In the genomic region with DNA sequence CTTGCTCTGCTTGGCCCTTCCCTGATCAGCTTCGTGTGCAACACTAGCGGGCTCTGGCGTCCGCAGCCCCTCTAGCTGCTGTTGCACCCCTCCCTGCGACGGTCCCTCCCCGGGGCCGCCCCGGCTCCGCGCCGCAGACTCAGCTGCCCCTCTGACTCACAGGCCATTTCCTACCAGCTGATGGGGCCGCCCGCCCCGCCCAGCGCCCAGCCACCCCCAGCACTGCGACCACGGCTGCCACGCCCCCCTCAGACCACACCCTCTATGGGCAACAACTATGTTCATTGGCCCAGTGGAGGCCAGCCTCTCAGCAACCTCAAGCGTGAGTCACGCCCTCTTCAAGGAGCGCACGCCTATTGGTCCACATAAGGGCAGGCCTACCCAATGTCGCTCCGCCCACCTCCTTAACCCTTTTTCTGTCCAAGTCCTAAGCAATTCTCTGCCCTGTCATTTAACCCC, we compare ENCODE assay signal across 1 mouse cellular context.
TF ChIP-seq lines count a peak whose summit lies in the region.

No protein-coding gene starts in this region.

TF ChIP-seq in CH12.LX, 34 proteins besides CTCF, POLR2A, EP300 and RAD21:
- TF ChIP-seq ZMIZ1 (IDR thresholded peaks at IDR 0.05; ENCODE audit: low read depth, low read length) (0 out of 2 replicates have a peak, but pooled peaks have one; percentile 50), MAFK (IDR thresholded peaks at IDR 0.05; ENCODE audit: insufficient replicate concordance, low read length) (no peak), JUN (IDR thresholded peaks at IDR 0.05; ENCODE audit: insufficient read depth, low read depth, low read length) (no peak), MYC (IDR thresholded peaks at IDR 0.05; ENCODE audit: low read depth, low read length) (0 out of 2 replicates have a peak, but pooled peaks have one; percentile 20), MAX (IDR thresholded peaks at IDR 0.05; ENCODE audit: low read length) (peak; percentile 42; the same call in 1 of the 2 replicates), GABPA (IDR thresholded peaks at IDR 0.05; ENCODE audit: insufficient replicate concordance, low read depth, low read length) (no peak), HCFC1 (IDR thresholded peaks at IDR 0.05; ENCODE audit: low read depth, low read length) (no peak; the same call in 1 of the 2 replicates), USF1 (IDR thresholded peaks at IDR 0.05; ENCODE audit: low read depth, low read length) (0 out of 2 replicates have a peak, but pooled peaks have one; percentile 7), ETS1 (conservative IDR thresholded peaks at IDR 0.05; ENCODE audit: low read depth, low read length) (peak; percentile 98), TBP (conservative IDR thresholded peaks at IDR 0.05; ENCODE audit: low read depth, low read length) (peak; percentile 74), ELF1 (IDR thresholded peaks at IDR 0.05; ENCODE audit: low read depth, low read length) (peak; percentile 67), CHD1 (IDR thresholded peaks at IDR 0.05; ENCODE audit: low read depth, low read length) (no peak), MAZ (IDR thresholded peaks at IDR 0.05; ENCODE audit: low read depth, low read length) (peak; percentile 75; the same call in 1 of the 2 replicates), IRF4 (IDR thresholded peaks at IDR 0.05; ENCODE audit: low read depth, low read length) (peak; percentile 43; the same call in 1 of the 2 replicates), RCOR1 (conservative IDR thresholded peaks at IDR 0.05; ENCODE audit: low read depth, low read length) (no peak), MEF2A (IDR thresholded peaks at IDR 0.05; ENCODE audit: borderline replicate concordance, low read depth, low read length) (no peak; the same call in 1 of the 2 replicates), SIN3A (IDR thresholded peaks at IDR 0.05; ENCODE audit: low read length) (peak; percentile 97), UBTF (IDR thresholded peaks at IDR 0.05; ENCODE audit: low read depth, low read length) (no peak), MXI1 (IDR thresholded peaks at IDR 0.05; ENCODE audit: low read depth, low read length) (no peak; the same call in 1 of the 2 replicates), POLR2AphosphoS2 (IDR thresholded peaks at IDR 0.05; ENCODE audit: low read depth, low read length) (no peak), E2F4 (IDR thresholded peaks at IDR 0.05; ENCODE audit: insufficient replicate concordance, low read depth, low read length) (no peak), BHLHE40 (IDR thresholded peaks at IDR 0.05; ENCODE audit: low read depth, low read length) (peak; percentile 63), PAX5 (IDR thresholded peaks at IDR 0.05; ENCODE audit: low read length) (no peak), ZKSCAN1 (IDR thresholded peaks at IDR 0.05; ENCODE audit: borderline replicate concordance, low read depth, low read length) (no peak), TCF12 (IDR thresholded peaks at IDR 0.05; ENCODE audit: low read depth, low read length) (peak; percentile 60; the same call in 1 of the 2 replicates), NELFE (IDR thresholded peaks at IDR 0.05; ENCODE audit: low read depth, low read length) (0 out of 2 replicates have a peak, but pooled peaks have one; percentile 34), SMC3 (IDR thresholded peaks at IDR 0.05; ENCODE audit: low read depth, low read length) (no peak), NRF1 (IDR thresholded peaks at IDR 0.05; ENCODE audit: low read depth, low read length) (no peak; the same call in 1 of the 2 replicates), ZC3H11A (IDR thresholded peaks at IDR 0.05; ENCODE audit: low read depth, low read length) (no peak), ZNF384 (IDR thresholded peaks at IDR 0.05; ENCODE audit: low read depth, low read length) (no peak), CHD2 (IDR thresholded peaks at IDR 0.05; ENCODE audit: low read length) (0 out of 2 replicates have a peak, but pooled peaks have one; percentile 14), KAT2A (IDR thresholded peaks at IDR 0.05; ENCODE audit: insufficient replicate concordance, low read length) (no peak), USF2 (conservative IDR thresholded peaks at IDR 0.05; ENCODE audit: low read depth, low read length) (no peak), JUND (conservative IDR thresholded peaks at IDR 0.05; ENCODE audit: low read depth, low read length) (no peak)
